Mouse (Mus musculus) ES-Bruce4 (cell line): ENCODE measurements around the gene Ccdc106. TPM values are rescaled to one million over a fixed set of nuclear protein-coding genes. Genes with fewer than 3 reads are reported as not detected.

Source experiments
- H3K27ac ChIP-seq: 2 replicates; pipeline ENCODE4 v1.5.1; 2012; ENCODE audit warnings: low read length, inconsistent platforms; ENCODE audit not compliant: insufficient read depth
- H3K27me3 ChIP-seq: 2 replicates; pipeline ENCODE4 v1.6.1; 2012; ENCODE audit warnings: mild to moderate bottlenecking, low read length, inconsistent platforms; ENCODE audit not compliant: control insufficient read depth, poor library complexity, insufficient read depth, severe bottlenecking
- H3K36me3 ChIP-seq: 2 replicates; pipeline ENCODE4 v1.6.1; 2012; ENCODE audit warnings: inconsistent platforms, mild to moderate bottlenecking, low read length, moderate library complexity; ENCODE audit not compliant: control insufficient read depth, poor library complexity, insufficient read depth, severe bottlenecking
- H3K4me1 ChIP-seq: one replicate; pipeline ENCODE4 v1.8.1; 2011; ENCODE audit warnings: low read length; ENCODE audit not compliant: control insufficient read depth, insufficient read depth
- H3K4me3 ChIP-seq: 2 replicates; pipeline ENCODE4 v1.5.1; 2011; ENCODE audit warnings: low read depth, mild to moderate bottlenecking, low read length
- H3K9ac ChIP-seq: 2 replicates; pipeline ENCODE4 v1.6.1; 2012; ENCODE audit warnings: low read depth, mild to moderate bottlenecking, inconsistent platforms; ENCODE audit not compliant: poor library complexity, severe bottlenecking
- H3K9me3 ChIP-seq: replicated peaks from 2 replicates; pipeline ENCODE4 v1.6.1; 2012; ENCODE audit warnings: mild to moderate bottlenecking, low read length, inconsistent platforms; ENCODE audit not compliant: control insufficient read depth, poor library complexity, insufficient read depth, severe bottlenecking
- CTCF ChIP-seq: IDR thresholded peaks from one replicate; pipeline ENCODE4 v1.8.1; 2011; ENCODE audit warnings: low read depth, low read length
- EP300 ChIP-seq: IDR thresholded peaks from 2 replicates; pipeline ENCODE4 v1.6.1; 2011; ENCODE audit warnings: low read depth, low read length; ENCODE audit not compliant: insufficient read depth
- POLR2A ChIP-seq: IDR thresholded peaks from one replicate; pipeline ENCODE4 v1.8.1; 2011; ENCODE audit warnings: low read length; ENCODE audit not compliant: insufficient read depth
- polyA plus RNA-seq: library from polyadenylated mRNA; stranded (reverse); fragments of >200 nt; gene quantifications from 2 replicates; pipeline ENCODE4 v1.2.4, GENCODE M21; 2011; ENCODE audit warnings: low read depth; ENCODE audit not compliant: missing spikeins, insufficient read depth, insufficient read length

Ccdc106 gene
- polyA plus RNA-seq, 1 experiment, result 5.7 TPM

- Histone ChIP-seq H3K9ac (peak overlapping the region; percentile 79), H3K27ac (no peak overlapping the region), H3K36me3 (no peaks in the 10 kb centered on the region), H3K4me3 (peak overlapping the region; percentile 63), H3K9me3 (no peaks in the 10 kb centered on the region), H3K4me1 (peaks cover 5% of the 10 kb centered on the region), H3K27me3 (no peaks in the 10 kb centered on the region)
- TF ChIP-seq EP300 (no peak), POLR2A (no peak), CTCF (no peak)
Observed at GRCm38 (mm10) chr7:5052931-5053343, 32.6 kb downstream of the Ccdc106 start.

GRCm38 (mm10) chr7:5053456-5054179, 33.3 kb downstream of the Ccdc106 start:
- peak overlapping the region; percentile 79 for H3K9ac ChIP-seq
- no peak overlapping the region for H3K27ac ChIP-seq
- H3K4me3 ChIP-seq, result peak overlapping the region; percentile 63
- H3K4me1 ChIP-seq, result peaks cover 5% of the 10 kb centered on the region
- no peaks in the 10 kb centered on the region for H3K9me3 ChIP-seq
- no peaks in the 10 kb centered on the region for H3K36me3 ChIP-seq
- H3K27me3 ChIP-seq, result no peaks in the 10 kb centered on the region
- no peak for TF ChIP-seq POLR2A
- no peak for TF ChIP-seq EP300
- TF ChIP-seq CTCF, result no peak

GRCm38 (mm10) chr7:5056651-5057263, 36.4 kb downstream of the Ccdc106 start:
- H3K27ac ChIP-seq, result no peak overlapping the region
- no peaks in the 10 kb centered on the region for H3K36me3 ChIP-seq
- H3K9ac ChIP-seq, result peak overlapping the region; percentile 72
- TF ChIP-seq POLR2A (no peak), EP300 (no peak), CTCF (no peak)
- no peaks in the 10 kb centered on the region for H3K9me3 ChIP-seq
- peaks cover 8% of the 10 kb centered on the region for H3K4me1 ChIP-seq
- no peaks in the 10 kb centered on the region for H3K27me3 ChIP-seq
- peak overlapping the region; percentile 68 for H3K4me3 ChIP-seq

- Histone ChIP-seq H3K9me3 (no peaks in the 10 kb centered on the region), H3K4me3 (peak overlapping the region; percentile 68), H3K27me3 (no peaks in the 10 kb centered on the region), H3K4me1 (peaks cover 7% of the 10 kb centered on the region), H3K36me3 (no peaks in the 10 kb centered on the region), H3K9ac (peak overlapping the region; percentile 72; the same call in 1 of the 2 replicates), H3K27ac (no peak overlapping the region)
- TF ChIP-seq EP300, result no peak
- no peak for TF ChIP-seq CTCF
- no peak for TF ChIP-seq POLR2A
Observed at GRCm38 (mm10) chr7:5057381-5057780, 37.0 kb downstream of the Ccdc106 start.

- H3K4me3 ChIP-seq, result no peak overlapping the region
- H3K4me1 ChIP-seq, result peaks cover 6% of the 10 kb centered on the region
- no peaks in the 10 kb centered on the region for H3K36me3 ChIP-seq
- no peak overlapping the region for H3K9ac ChIP-seq
- no peak overlapping the region for H3K27ac ChIP-seq
- TF ChIP-seq EP300 (0 out of 2 replicates have a peak, but pooled peaks have one; percentile 41), CTCF (peak; percentile 62), POLR2A (no peak)
- H3K9me3 ChIP-seq, result no peaks in the 10 kb centered on the region
- H3K27me3 ChIP-seq, result no peaks in the 10 kb centered on the region
Observed at GRCm38 (mm10) chr7:5057804-5058203, 37.5 kb downstream of the Ccdc106 start.

- no peak overlapping the region for H3K27ac ChIP-seq
- H3K9ac ChIP-seq, result no peak overlapping the region
- H3K27me3 ChIP-seq, result no peaks in the 10 kb centered on the region
- TF ChIP-seq POLR2A, result no peak
- H3K4me3 ChIP-seq, result no peak overlapping the region
- peaks cover 6% of the 10 kb centered on the region for H3K4me1 ChIP-seq
- no peaks in the 10 kb centered on the region for H3K9me3 ChIP-seq
- H3K36me3 ChIP-seq, result no peaks in the 10 kb centered on the region
Observed at GRCm38 (mm10) chr7:5058631-5059030, 38.3 kb downstream of the Ccdc106 start.
